Mouse (Mus musculus) heart, embryonic 13.5 days (tissue): ENCODE results near the gene Rrp1b. TPM values are rescaled to one million over a fixed set of nuclear protein-coding genes. Genes with fewer than 3 reads are reported as not detected.

Experiments used
- ATAC-seq: fragments of 200-750 bp; cut with Nextera tagmentation; 2 replicates; pipeline ENCODE4 v1.8.0; 2017; ENCODE audit warnings: moderate TSS enrichment; ENCODE audit not compliant: insufficient number of reproducible peaks, low FRiP score, low TSS enrichment; ENCODE audit errors: extremely low read depth
- H3K27ac ChIP-seq: fragments of 300-500 bp; sonication (generic); replicated peaks from 2 replicates; pipeline ENCODE4 v1.5.1; 2015; ENCODE audit warnings: moderate library complexity, mild to moderate bottlenecking, inconsistent platforms
- H3K27me3 ChIP-seq: fragments of 300-500 bp; sonication (generic); replicated peaks from 2 replicates; pipeline ENCODE4 v1.6.1; 2015; ENCODE audit warnings: mild to moderate bottlenecking, inconsistent platforms
- H3K36me3 ChIP-seq: fragments of 300-500 bp; sonication (generic); 2 replicates; pipeline ENCODE4 v1.6.1; 2015; ENCODE audit warnings: mild to moderate bottlenecking, inconsistent platforms
- H3K4me1 ChIP-seq: fragments of 300-500 bp; sonication (generic); 2 replicates; pipeline ENCODE4 v1.6.1; 2015; ENCODE audit warnings: inconsistent platforms
- H3K4me2 ChIP-seq: fragments of 300-500 bp; sonication (generic); 2 replicates; pipeline ENCODE4 v1.6.1; 2015; ENCODE audit warnings: inconsistent platforms, mild to moderate bottlenecking, moderate library complexity
- H3K4me3 ChIP-seq: fragments of 300-500 bp; sonication (generic); 2 replicates; pipeline ENCODE4 v1.5.1; 2015; ENCODE audit warnings: moderate library complexity, mild to moderate bottlenecking, inconsistent platforms
- H3K9ac ChIP-seq: fragments of 300-500 bp; sonication (generic); 2 replicates; pipeline ENCODE4 v1.6.1; 2015; ENCODE audit warnings: inconsistent platforms, mild to moderate bottlenecking, moderate library complexity
- H3K9me3 ChIP-seq: fragments of 300-500 bp; sonication (generic); 2 replicates; pipeline ENCODE4 v1.6.1; 2016; ENCODE audit warnings: inconsistent platforms
- WGBS: fragments of 180-500 bp; shearing (Covaris S2); methylation state at CpG from one replicate; pipeline ENCODE4 v1.1.7; 2015; ENCODE audit warnings: mixed read lengths; 5-methylcytosine and 5-hydroxymethylcytosine counted together
- polyA plus RNA-seq: library from polyadenylated mRNA; unstranded; fragments of >200 nt; fragmentation: Nextera tagmentation; extraction: Ambion mirVana; gene quantifications from 2 replicates; pipeline ENCODE4 v1.2.1, GENCODE M21; 2015

Rrp1b gene
- polyA plus RNA-seq, 1 experiment from 2014 or later, result 34.8 TPM

DNA sequence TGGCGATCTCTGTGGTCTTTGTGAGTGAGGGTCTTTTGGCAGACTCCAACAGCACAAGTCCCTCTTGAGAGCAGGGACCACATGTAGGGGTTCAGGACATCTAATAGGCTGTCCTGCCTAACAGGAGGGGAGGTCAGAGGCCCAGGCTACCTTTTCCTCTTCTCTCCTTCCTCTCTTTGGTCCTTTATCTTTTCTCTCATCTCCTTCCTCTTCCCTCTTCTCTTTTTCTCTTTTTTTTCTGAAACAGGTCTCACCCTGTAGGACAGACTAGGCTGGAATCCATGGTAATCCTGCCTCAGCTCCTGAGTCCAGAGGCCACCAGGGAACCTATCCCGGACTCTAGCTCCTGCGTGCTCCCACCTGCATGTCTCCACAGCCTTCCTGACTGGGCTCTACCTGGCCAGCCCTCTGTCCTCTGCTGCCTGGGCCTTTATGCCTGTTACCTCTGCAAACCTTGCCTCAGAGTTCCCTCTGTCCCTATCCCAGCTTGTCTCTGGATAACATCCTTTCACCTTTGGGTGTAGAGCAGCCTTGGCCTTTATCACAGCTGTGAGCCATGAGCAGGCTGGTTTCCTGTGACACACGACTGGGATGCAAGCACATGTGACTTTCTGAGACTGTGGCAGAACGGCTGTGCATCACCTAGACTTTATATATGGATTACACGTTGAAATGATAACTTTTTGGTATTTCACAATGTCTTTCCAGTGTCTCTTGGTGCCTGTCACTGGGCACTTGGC, 73.5 kb downstream of the Rrp1b start:
- no peak for ATAC-seq
- Histone ChIP-seq H3K4me2 (no peak overlapping the region), H3K9me3 (no peaks in the 10 kb centered on the region), H3K4me3 (no peak overlapping the region), H3K9ac (no peak overlapping the region), H3K27me3 (peaks cover 25% of the 10 kb centered on the region), H3K36me3 (no peaks in the 10 kb centered on the region), H3K4me1 (peaks cover 39% of the 10 kb centered on the region), H3K27ac (0 out of 2 replicates have a peak overlapping the region, but pooled peaks have one; percentile 48)
- 68% methylated on average over 6 of the region's 6 CpGs for WGBS

DNA sequence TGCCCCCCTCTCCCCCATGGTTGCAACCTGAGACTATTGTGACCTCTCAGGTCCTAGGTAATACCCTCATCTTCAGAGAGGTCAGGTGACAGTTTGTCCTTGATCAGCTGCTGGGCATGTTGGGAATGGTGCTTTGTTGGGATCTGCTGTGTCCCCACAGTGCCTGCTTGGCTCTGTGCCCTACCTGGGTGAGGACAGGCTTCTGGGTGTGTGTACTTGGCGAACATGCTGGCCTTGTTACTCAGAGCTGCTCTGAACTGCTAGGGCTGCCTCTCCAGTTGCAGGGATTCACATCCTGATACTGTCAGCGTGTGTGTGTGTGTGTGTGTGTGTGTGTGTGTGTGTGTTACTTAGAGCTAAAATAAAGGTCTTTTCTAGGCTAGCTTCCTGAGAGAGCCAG, 74.5 kb downstream of the Rrp1b start:
- peak overlapping the region; percentile 52; the same call in 1 of the 2 replicates for H3K9ac ChIP-seq
- no peak for ATAC-seq
- peaks cover 40% of the 10 kb centered on the region for H3K4me1 ChIP-seq
- H3K27me3 ChIP-seq, result peaks cover 21% of the 10 kb centered on the region
- no peaks in the 10 kb centered on the region for H3K9me3 ChIP-seq
- 54% methylated on average over 2 of the region's 2 CpGs for WGBS
- no peaks in the 10 kb centered on the region for H3K36me3 ChIP-seq
- no peak overlapping the region for H3K4me2 ChIP-seq
- H3K27ac ChIP-seq, result peak overlapping the region; percentile 48
- H3K4me3 ChIP-seq, result no peak overlapping the region

DNA sequence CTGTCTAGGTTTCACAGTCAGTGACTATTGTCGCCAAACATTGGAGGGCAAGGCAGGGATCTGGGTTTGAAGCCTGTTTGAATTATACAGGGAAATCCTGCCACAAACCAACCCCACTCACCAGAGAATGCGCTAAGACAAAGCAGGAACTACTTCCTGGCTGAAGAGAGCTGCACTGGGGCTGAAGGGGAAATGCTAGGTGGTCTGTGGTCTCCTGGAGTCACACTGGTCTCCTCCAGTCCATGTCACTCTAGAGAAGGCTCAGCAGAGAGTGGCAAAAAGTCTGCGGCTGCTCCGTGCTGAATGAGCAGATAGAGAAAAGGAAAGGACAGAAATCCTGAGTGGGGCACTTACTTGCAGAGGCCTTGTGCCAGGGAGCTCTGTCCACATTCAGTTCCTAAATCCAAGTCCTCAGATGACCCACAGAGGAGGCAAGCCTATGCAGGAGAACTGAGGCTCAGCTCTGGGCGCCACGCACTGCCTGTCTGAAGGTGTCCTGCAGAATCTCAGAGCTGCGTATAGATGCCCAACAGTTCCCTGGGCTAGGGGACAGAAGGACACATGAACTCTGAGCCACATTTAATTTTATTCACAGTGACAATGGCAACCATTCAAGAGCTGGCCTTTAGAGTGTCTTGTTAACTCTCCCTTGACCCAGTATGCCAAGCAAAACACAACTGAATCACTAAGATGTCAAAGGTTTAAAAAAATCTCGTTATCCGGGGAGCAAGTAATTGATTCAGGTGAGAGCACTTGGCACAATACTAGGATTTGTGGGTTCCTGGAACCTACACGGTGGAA, 75.3 kb downstream of the Rrp1b start:
- 75% methylated on average over 10 of the region's 10 CpGs for WGBS
- Histone ChIP-seq H3K9me3 (no peaks in the 10 kb centered on the region), H3K9ac (peak overlapping the region; percentile 52; the same call in 1 of the 2 replicates), H3K4me2 (no peak overlapping the region), H3K27ac (peak overlapping the region; percentile 48), H3K4me3 (no peak overlapping the region), H3K36me3 (no peaks in the 10 kb centered on the region), H3K27me3 (peaks cover 28% of the 10 kb centered on the region), H3K4me1 (peaks cover 40% of the 10 kb centered on the region)
- ATAC-seq, result no peak

Other genes with a start within 250 kb of the Rrp1b start
- gene Sik1, start 180.3 kb upstream of the Rrp1b start, polyA plus RNA-seq, result 17.2 and 17.6 TPM in 2 replicates
- 0.15 and 0.41 TPM in 2 replicates for gene Hsf2bp, start 249 bp downstream of the Rrp1b start, polyA plus RNA-seq
- gene Notch3, start 130.8 kb downstream of the Rrp1b start, polyA plus RNA-seq, result 5.7 and 5.9 TPM in 2 replicates
- 0.11 TPM in 1 of 2 replicates, not detected in the other for gene Ephx3, start 153.4 kb downstream of the Rrp1b start, polyA plus RNA-seq
- gene Brd4, start 248.6 kb downstream of the Rrp1b start, polyA plus RNA-seq, result 58.8 and 64.2 TPM in 2 replicates